Mouse (Mus musculus) lung, postnatal 0 days (tissue): Measurements from ENCODE around the gene Arhgap21.

Experiments
- CTCF ChIP-seq: IDR thresholded peaks from 2 replicates; pipeline ENCODE4 v1.5.1; 2016; ENCODE audit warnings: antibody characterized with exemption, mild to moderate bottlenecking
- EP300 ChIP-seq: IDR thresholded peaks from 2 replicates; pipeline ENCODE4 v1.6.1; 2016; ENCODE audit warnings: antibody characterized with exemption, mild to moderate bottlenecking, control low read depth

DNA sequence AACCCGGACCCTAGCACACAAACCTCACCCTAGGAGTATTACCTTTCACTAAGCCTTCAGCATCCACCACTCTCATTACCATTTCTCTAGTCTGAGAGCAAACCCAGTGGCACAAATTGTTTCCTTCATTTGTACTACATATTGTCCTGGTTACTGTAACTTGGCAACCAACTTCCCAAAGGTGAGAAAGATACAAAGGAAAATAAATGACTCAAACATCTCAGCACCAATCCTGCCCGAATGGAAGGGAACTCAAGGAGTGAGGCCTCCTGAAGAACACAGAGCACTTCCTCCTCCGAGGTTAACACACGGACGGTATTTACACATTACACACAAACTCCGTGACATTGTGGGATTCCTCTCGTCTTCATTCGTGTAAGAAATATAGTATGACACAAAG, 7.4 kb downstream of the Arhgap21 start:
- TF ChIP-seq CTCF, result no peak
- TF ChIP-seq EP300, result no peak
